Mouse (Mus musculus): ENCODE data around the gene Cltc. TPM values are rescaled to one million over a fixed set of nuclear protein-coding genes. Genes with fewer than 3 reads are reported as not detected.

The Cltc gene
- polyA plus RNA-seq, 1 experiment from 2014 or later: 143 TPM

GRCm38 (mm10) chr11:86671041-86671675 lies 86.2 kb downstream of the Cltc start:
- H3K27ac ChIP-seq (replicated peaks; ENCODE audit: low read depth, low read length): no peak overlapping the region
- no peaks in the 10 kb centered on the region for H3K9me3 ChIP-seq (ENCODE audit: control insufficient read depth, low read length)
- no peaks in the 10 kb centered on the region for H3K27me3 ChIP-seq (ENCODE audit: control insufficient read depth, insufficient read depth, low read length)
- ATAC-seq (ENCODE audit: insufficient number of reproducible peaks, low FRiP score, low TSS enrichment, low read depth) (no peak), DNase-seq (ENCODE audit: low spot score) (no peak)
- no peaks in the 10 kb centered on the region for H3K4me1 ChIP-seq (ENCODE audit: control insufficient read depth, insufficient read depth, low read length)
- H3K4me2 ChIP-seq (ENCODE audit: low read depth, severe bottlenecking): no peak overlapping the region
- H3K36me3 ChIP-seq (ENCODE audit: control insufficient read depth, insufficient read depth, low read length): no peaks in the 10 kb centered on the region; the same call in 1 of the 2 replicates
- H3K9ac ChIP-seq (ENCODE audit: low read length): no peak overlapping the region
- WGBS: 74% methylated on average over 3 of the region's 3 CpGs
- H3K4me3 ChIP-seq (ENCODE audit: low read depth, low read length): no peak overlapping the region

- Histone ChIP-seq H3K27ac (replicated peaks; ENCODE audit: low read depth, low read length) (no peak overlapping the region), H3K9ac (ENCODE audit: low read length) (no peak overlapping the region), H3K4me2 (ENCODE audit: low read depth, severe bottlenecking) (no peak overlapping the region), H3K9me3 (ENCODE audit: control insufficient read depth, low read length) (no peaks in the 10 kb centered on the region), H3K27me3 (ENCODE audit: control insufficient read depth, insufficient read depth, low read length) (no peaks in the 10 kb centered on the region), H3K36me3 (ENCODE audit: control insufficient read depth, insufficient read depth, low read length) (no peaks in the 10 kb centered on the region), H3K4me1 (ENCODE audit: control insufficient read depth, insufficient read depth, low read length) (no peaks in the 10 kb centered on the region), H3K4me3 (ENCODE audit: low read depth, low read length) (no peak overlapping the region)
- WGBS: 95% methylated on average over 3 of the region's 3 CpGs
- no peak for DNase-seq (ENCODE audit: low spot score)
- no peak for ATAC-seq (ENCODE audit: insufficient number of reproducible peaks, low FRiP score, low TSS enrichment, low read depth)
Measured at GRCm38 (mm10) chr11:86668169-86668568, 89.2 kb downstream of the Cltc start.

- ATAC-seq (ENCODE audit: insufficient number of reproducible peaks, low FRiP score, low TSS enrichment, low read depth): no peak
- DNase-seq (ENCODE audit: low spot score): no peak
- peaks cover under 1% of the 10 kb centered on the region; the same call in 1 of the 2 replicates for H3K36me3 ChIP-seq (ENCODE audit: control insufficient read depth, insufficient read depth, low read length)
- H3K27me3 ChIP-seq (ENCODE audit: control insufficient read depth, insufficient read depth, low read length): no peaks in the 10 kb centered on the region
- H3K4me2 ChIP-seq (ENCODE audit: low read depth, severe bottlenecking): no peak overlapping the region
- H3K4me1 ChIP-seq (ENCODE audit: control insufficient read depth, insufficient read depth, low read length): no peaks in the 10 kb centered on the region
- no peak overlapping the region for H3K4me3 ChIP-seq (ENCODE audit: low read depth, low read length)
- 93% methylated on average over 2 of the region's 2 CpGs for WGBS
- no peak overlapping the region for H3K27ac ChIP-seq (replicated peaks; ENCODE audit: low read depth, low read length)
- H3K9me3 ChIP-seq (ENCODE audit: control insufficient read depth, low read length): no peaks in the 10 kb centered on the region
- no peak overlapping the region for H3K9ac ChIP-seq (ENCODE audit: low read length)
Measured at GRCm38 (mm10) chr11:86667553-86667952, 89.8 kb downstream of the Cltc start.

DNA sequence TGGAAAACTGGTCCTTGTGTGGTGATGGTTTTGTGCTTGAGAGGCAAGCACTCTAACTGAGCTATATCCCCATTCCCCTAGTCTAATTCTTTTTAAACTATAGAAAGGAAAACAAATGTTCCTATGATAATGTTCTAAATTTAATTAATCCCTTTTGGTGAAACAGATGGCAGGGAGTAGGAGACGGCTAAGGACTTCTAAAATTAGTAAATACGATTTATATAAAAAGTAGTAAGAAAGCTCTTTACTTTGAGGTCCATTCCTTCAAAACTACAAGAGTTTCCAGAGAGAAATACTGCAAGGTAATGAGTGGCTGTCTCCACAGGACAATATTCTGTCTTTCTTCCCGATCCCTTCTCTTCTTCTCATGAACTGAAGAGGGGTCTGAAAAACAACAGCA lies 93.0 kb downstream of the Cltc start:
- Histone ChIP-seq H3K27ac (replicated peaks; ENCODE audit: low read depth, low read length) (no peak overlapping the region), H3K9me3 (ENCODE audit: control insufficient read depth, low read length) (no peaks in the 10 kb centered on the region), H3K36me3 (ENCODE audit: control insufficient read depth, insufficient read depth, low read length) (peaks cover 4% of the 10 kb centered on the region; the same call in 1 of the 2 replicates), H3K4me3 (ENCODE audit: low read depth, low read length) (no peak overlapping the region), H3K4me1 (ENCODE audit: control insufficient read depth, insufficient read depth, low read length) (no peaks in the 10 kb centered on the region), H3K27me3 (ENCODE audit: control insufficient read depth, insufficient read depth, low read length) (no peaks in the 10 kb centered on the region), H3K9ac (ENCODE audit: low read length) (no peak overlapping the region), H3K4me2 (ENCODE audit: low read depth, severe bottlenecking) (no peak overlapping the region)
- ATAC-seq (ENCODE audit: insufficient number of reproducible peaks, low FRiP score, low TSS enrichment, low read depth) (no peak), DNase-seq (ENCODE audit: low spot score) (no peak)
- WGBS: 93% methylated on average over 3 of the region's 3 CpGs

- H3K9me3 ChIP-seq (ENCODE audit: control insufficient read depth, low read length): no peaks in the 10 kb centered on the region
Measured at GRCm38 (mm10) chr11:86663977-86664376, 93.4 kb downstream of the Cltc start.

GRCm38 (mm10) chr11:86662986-86663895 lies 94.1 kb downstream of the Cltc start:
- Histone ChIP-seq H3K27ac (replicated peaks; ENCODE audit: low read depth, low read length) (no peak overlapping the region), H3K4me3 (ENCODE audit: low read depth, low read length) (no peak overlapping the region), H3K9me3 (ENCODE audit: control insufficient read depth, low read length) (no peaks in the 10 kb centered on the region), H3K9ac (ENCODE audit: low read length) (no peak overlapping the region), H3K4me1 (ENCODE audit: control insufficient read depth, insufficient read depth, low read length) (no peaks in the 10 kb centered on the region), H3K4me2 (ENCODE audit: low read depth, severe bottlenecking) (no peak overlapping the region), H3K27me3 (ENCODE audit: control insufficient read depth, insufficient read depth, low read length) (no peaks in the 10 kb centered on the region), H3K36me3 (ENCODE audit: control insufficient read depth, insufficient read depth, low read length) (peaks cover 4% of the 10 kb centered on the region; the same call in 1 of the 2 replicates)
- DNase-seq (ENCODE audit: low spot score) (no peak), ATAC-seq (ENCODE audit: insufficient number of reproducible peaks, low FRiP score, low TSS enrichment, low read depth) (no peak)
- 93% methylated on average over 8 of the region's 8 CpGs for WGBS

More at GRCm38 (mm10) chr11:86663977-86664376, 93.4 kb downstream of the Cltc start:
- ATAC-seq (ENCODE audit: insufficient number of reproducible peaks, low FRiP score, low TSS enrichment, low read depth): no peak
- H3K27me3 ChIP-seq (ENCODE audit: control insufficient read depth, insufficient read depth, low read length): no peaks in the 10 kb centered on the region
- no peak overlapping the region for H3K4me3 ChIP-seq (ENCODE audit: low read depth, low read length)
- H3K4me2 ChIP-seq (ENCODE audit: low read depth, severe bottlenecking): no peak overlapping the region
- DNase-seq (ENCODE audit: low spot score): no peak
- no peaks in the 10 kb centered on the region for H3K4me1 ChIP-seq (ENCODE audit: control insufficient read depth, insufficient read depth, low read length)
- H3K36me3 ChIP-seq (ENCODE audit: control insufficient read depth, insufficient read depth, low read length): peaks cover 4% of the 10 kb centered on the region; the same call in 1 of the 2 replicates
- H3K9ac ChIP-seq (ENCODE audit: low read length): no peak overlapping the region
- H3K27ac ChIP-seq (replicated peaks; ENCODE audit: low read depth, low read length): no peak overlapping the region

DNA sequence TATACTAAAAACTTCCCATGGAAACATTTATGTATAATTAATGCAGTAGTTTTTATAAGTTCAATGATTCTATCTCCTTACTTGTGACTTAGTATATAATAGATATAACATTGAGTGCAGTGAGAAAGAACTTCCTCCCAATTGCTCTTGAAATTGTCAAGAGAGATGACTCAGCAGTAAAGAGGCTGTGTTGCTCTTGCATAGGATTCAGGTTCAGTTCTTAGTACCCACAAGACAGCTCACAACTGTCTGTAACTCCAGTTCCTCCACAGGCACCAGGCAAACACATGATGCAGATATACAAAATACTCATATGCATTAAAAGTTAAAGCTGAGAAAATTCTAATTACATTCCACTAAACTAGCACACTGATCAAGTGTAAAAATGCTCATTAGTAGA lies 99.5 kb downstream of the Cltc start:
- no peaks in the 10 kb centered on the region for H3K4me1 ChIP-seq (ENCODE audit: control insufficient read depth, insufficient read depth, low read length)
- H3K9ac ChIP-seq (ENCODE audit: low read length): no peak overlapping the region
- peaks cover 4% of the 10 kb centered on the region; the same call in 1 of the 2 replicates for H3K36me3 ChIP-seq (ENCODE audit: control insufficient read depth, insufficient read depth, low read length)
- H3K4me3 ChIP-seq (ENCODE audit: low read depth, low read length): no peak overlapping the region
- no peak overlapping the region for H3K27ac ChIP-seq (replicated peaks; ENCODE audit: low read depth, low read length)
- DNase-seq (ENCODE audit: low spot score) (no peak), ATAC-seq (ENCODE audit: insufficient number of reproducible peaks, low FRiP score, low TSS enrichment, low read depth) (no peak)
- H3K9me3 ChIP-seq (ENCODE audit: control insufficient read depth, low read length): no peaks in the 10 kb centered on the region
- no peaks in the 10 kb centered on the region for H3K27me3 ChIP-seq (ENCODE audit: control insufficient read depth, insufficient read depth, low read length)
- no peak overlapping the region for H3K4me2 ChIP-seq (ENCODE audit: low read depth, severe bottlenecking)

- Histone ChIP-seq H3K4me2 (ENCODE audit: low read depth, severe bottlenecking) (no peak overlapping the region), H3K9me3 (ENCODE audit: control insufficient read depth, low read length) (no peaks in the 10 kb centered on the region), H3K9ac (ENCODE audit: low read length) (no peak overlapping the region), H3K4me3 (ENCODE audit: low read depth, low read length) (no peak overlapping the region), H3K36me3 (ENCODE audit: control insufficient read depth, insufficient read depth, low read length) (no peaks in the 10 kb centered on the region), H3K27ac (replicated peaks; ENCODE audit: low read depth, low read length) (no peak overlapping the region), H3K27me3 (ENCODE audit: control insufficient read depth, insufficient read depth, low read length) (no peaks in the 10 kb centered on the region), H3K4me1 (ENCODE audit: control insufficient read depth, insufficient read depth, low read length) (no peaks in the 10 kb centered on the region)
- DNase-seq (ENCODE audit: low spot score) (no peak), ATAC-seq (ENCODE audit: insufficient number of reproducible peaks, low FRiP score, low TSS enrichment, low read depth) (no peak)
- WGBS: 78% methylated on average over 4 of the region's 4 CpGs
Measured at GRCm38 (mm10) chr11:86656849-86657567, 100.4 kb downstream of the Cltc start.
